Mouse (Mus musculus) testis, adult 2 months (tissue): ENCODE data around the gene Ostc. TPM values are rescaled to one million over a fixed set of nuclear protein-coding genes. Genes with fewer than 3 reads are reported as not detected.

Experiments used
- H3K27ac ChIP-seq: fragments of 200-500 bp; 2 replicates; pipeline ENCODE4 v1.5.1; 2012; ENCODE audit warnings: low read depth, low read length; ENCODE audit not compliant: control insufficient read depth, insufficient read depth
- H3K27me3 ChIP-seq: fragments of 200-500 bp; 2 replicates; pipeline ENCODE4 v1.6.1; 2012; ENCODE audit warnings: mild to moderate bottlenecking, low read length, moderate library complexity; ENCODE audit not compliant: control insufficient read depth, insufficient read depth
- H3K36me3 ChIP-seq: fragments of 200-500 bp; 2 replicates; pipeline ENCODE4 v1.6.1; 2012; ENCODE audit warnings: mild to moderate bottlenecking, low read length; ENCODE audit not compliant: control insufficient read depth, insufficient read depth
- H3K4me1 ChIP-seq: fragments of 200-500 bp; 2 replicates; pipeline ENCODE4 v1.6.1; 2012; ENCODE audit warnings: low read length; ENCODE audit not compliant: control insufficient read depth, insufficient read depth
- H3K4me3 ChIP-seq: fragments of 200-500 bp; 2 replicates; pipeline ENCODE4 v1.5.1; 2012; ENCODE audit warnings: low read depth, mild to moderate bottlenecking, low read length, moderate library complexity, mixed read lengths; ENCODE audit not compliant: control insufficient read depth
- CTCF ChIP-seq: fragments of 200-500 bp; IDR thresholded peaks from 2 replicates; pipeline ENCODE4 v1.5.1; 2012; ENCODE audit warnings: low read depth, mild to moderate bottlenecking, inconsistent platforms, low read length, moderate library complexity; ENCODE audit not compliant: control insufficient read depth, insufficient read depth, insufficient replicate concordance
- POLR2A ChIP-seq: fragments of 200-500 bp; IDR thresholded peaks from 2 replicates; pipeline ENCODE4 v1.6.1; 2012; ENCODE audit warnings: low read depth, mild to moderate bottlenecking, inconsistent platforms, low read length, moderate library complexity; ENCODE audit not compliant: control insufficient read depth
- polyA plus RNA-seq: library from polyadenylated mRNA; depleted of rRNA; stranded (reverse); fragments of >200 nt; gene quantifications from 2 replicates; pipeline ENCODE4 v1.2.3, GENCODE M21; 2012

The Ostc gene
- polyA plus RNA-seq, 1 experiment, result 27.2 TPM

GRCm38 (mm10) chr3:130702289-130702688 lies 7.0 kb downstream of the Ostc start:
- no peak for TF ChIP-seq POLR2A
- no peak for TF ChIP-seq CTCF
- H3K4me1 ChIP-seq, result no peaks in the 10 kb centered on the region
- no peak overlapping the region for H3K4me3 ChIP-seq
- H3K27ac ChIP-seq, result no peak overlapping the region
- H3K36me3 ChIP-seq, result peaks cover 3% of the 10 kb centered on the region; the same call in 1 of the 2 replicates
- no peaks in the 10 kb centered on the region for H3K27me3 ChIP-seq

DNA sequence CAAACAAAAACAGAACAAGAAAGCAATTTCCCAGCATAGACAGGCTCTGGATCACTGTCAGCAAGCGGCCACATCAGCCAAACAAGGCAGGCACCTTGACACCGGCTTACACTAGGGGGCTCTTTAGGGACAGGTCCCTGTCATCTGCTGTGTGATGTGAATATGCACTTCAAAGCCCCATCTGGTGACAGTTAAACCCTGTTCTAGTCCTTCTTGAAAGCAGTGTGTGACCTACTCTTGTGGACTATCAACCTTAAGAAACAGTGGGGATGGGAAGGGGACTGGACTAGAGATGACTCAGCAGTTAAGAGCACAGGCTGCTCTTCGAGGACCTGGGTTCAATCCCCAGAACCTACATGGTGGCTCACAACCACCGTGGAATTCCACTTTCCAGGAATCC lies 11.6 kb downstream of the Ostc start:
- Histone ChIP-seq H3K4me1 (peaks cover 7% of the 10 kb centered on the region), H3K4me3 (no peak overlapping the region), H3K27me3 (no peaks in the 10 kb centered on the region), H3K36me3 (peaks cover 2% of the 10 kb centered on the region; the same call in 1 of the 2 replicates), H3K27ac (no peak overlapping the region)
- TF ChIP-seq CTCF (no peak), POLR2A (no peak)

GRCm38 (mm10) chr3:130694705-130695104 lies 14.5 kb downstream of the Ostc start:
- Histone ChIP-seq H3K27me3 (no peaks in the 10 kb centered on the region), H3K4me3 (peak overlapping the region; percentile 72; the same call in 1 of the 2 replicates), H3K4me1 (peaks cover 12% of the 10 kb centered on the region), H3K27ac (no peak overlapping the region; the same call in 1 of the 2 replicates), H3K36me3 (no peaks in the 10 kb centered on the region)
- TF ChIP-seq POLR2A (no peak), CTCF (no peak)

DNA sequence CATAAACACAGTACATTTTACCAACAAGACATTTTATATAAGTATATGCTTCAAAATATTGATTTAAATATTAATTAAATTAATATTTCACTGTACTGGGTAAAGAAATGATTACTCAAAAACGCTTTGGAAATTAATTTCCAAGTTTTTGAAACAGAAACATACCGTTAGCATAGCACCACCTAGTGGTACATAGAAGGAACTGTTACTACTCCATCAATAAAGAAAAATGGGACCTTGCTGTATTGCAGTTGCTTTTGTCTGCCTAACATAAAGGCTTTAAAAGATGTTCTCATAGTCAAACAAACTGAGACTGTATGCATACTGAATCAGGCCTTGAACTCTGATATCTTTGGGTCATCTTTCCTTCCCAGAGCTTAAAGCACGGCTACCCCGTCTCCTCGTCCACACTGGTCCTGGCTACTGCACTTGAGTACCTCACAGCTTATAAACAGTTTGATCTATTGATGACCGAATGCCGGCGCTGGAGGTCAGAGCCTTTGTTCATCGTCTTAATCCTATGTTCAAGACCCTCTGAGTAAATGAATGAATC lies 15.1 kb downstream of the Ostc start:
- Histone ChIP-seq H3K4me3 (peak overlapping the region; percentile 28; the same call in 1 of the 2 replicates), H3K27ac (no peak overlapping the region), H3K4me1 (peaks cover 12% of the 10 kb centered on the region), H3K27me3 (no peaks in the 10 kb centered on the region), H3K36me3 (no peaks in the 10 kb centered on the region)
- TF ChIP-seq CTCF, result no peak
- TF ChIP-seq POLR2A, result no peak

DNA sequence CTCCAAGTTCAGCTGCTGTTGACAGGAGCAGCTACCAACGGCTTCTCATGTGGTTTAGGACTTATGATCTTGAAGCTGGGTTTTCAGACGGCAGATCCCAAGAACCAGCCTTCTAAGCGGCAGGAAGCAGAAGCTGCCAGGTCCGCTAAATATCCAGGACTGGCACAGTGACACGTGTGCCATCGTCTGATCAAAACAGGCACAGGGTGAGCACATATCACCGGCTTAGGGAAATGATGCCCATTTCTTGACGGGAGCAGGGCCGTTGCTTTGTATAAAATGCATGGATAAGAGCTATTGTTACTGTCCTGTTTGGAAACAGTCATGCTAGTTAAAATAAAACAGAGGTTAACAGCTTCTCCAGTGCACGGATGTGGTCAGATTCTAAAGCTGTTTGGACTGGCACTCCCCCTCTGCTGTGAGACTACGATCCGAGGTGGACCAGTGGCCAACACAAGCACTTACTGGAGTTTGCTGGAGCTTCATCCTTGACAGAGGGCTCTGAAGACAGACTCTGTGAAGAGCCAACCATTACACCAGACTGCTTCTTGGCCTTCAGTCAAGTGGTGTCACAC lies 17.6 kb downstream of the Ostc start:
- Histone ChIP-seq H3K27ac (no peak overlapping the region), H3K4me3 (peak overlapping the region; percentile 22)
- TF ChIP-seq POLR2A (no peak), CTCF (no peak)

DNA sequence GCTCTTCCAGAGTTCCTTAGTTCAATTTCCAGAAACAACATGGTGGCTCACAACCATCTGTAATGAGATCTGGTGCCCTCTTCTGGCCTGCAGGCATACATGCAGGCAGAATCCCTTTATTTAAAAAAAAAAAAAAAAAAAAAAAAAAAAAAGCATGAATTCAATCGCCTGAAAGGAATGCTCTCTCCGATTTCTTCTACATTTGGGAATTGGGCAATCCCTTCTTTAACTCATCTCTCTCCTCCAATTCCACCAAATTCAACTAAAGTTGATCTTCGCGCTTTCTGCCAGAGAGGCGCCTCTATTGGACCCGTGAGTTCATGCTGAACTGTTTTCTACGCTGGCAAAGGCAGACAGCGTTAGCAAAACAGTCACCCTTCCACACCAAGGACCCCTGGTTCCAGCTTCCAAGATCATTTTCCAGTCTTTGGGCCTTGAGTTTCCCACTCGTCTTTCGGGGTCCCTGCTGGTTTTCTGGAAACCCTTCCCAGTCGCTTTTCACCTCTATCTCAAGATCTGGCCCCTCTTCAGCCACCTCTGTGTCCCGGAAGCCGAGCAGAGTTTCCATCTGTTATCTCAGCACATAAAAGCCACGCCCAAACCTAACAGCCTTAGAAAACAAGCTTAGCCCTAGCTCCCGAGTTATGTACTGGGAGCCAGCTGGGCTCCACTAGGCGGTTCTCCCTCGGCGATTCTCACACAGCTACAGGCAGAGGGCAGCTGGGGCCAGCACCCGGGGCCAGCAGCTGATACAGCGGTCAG lies 18.2 kb downstream of the Ostc start:
- no peaks in the 10 kb centered on the region for H3K36me3 ChIP-seq

More for the DNA sequence above, 17.6 kb downstream of the Ostc start:
- Histone ChIP-seq H3K36me3 (no peaks in the 10 kb centered on the region), H3K4me1 (peaks cover 12% of the 10 kb centered on the region), H3K27me3 (no peaks in the 10 kb centered on the region)

GRCm38 (mm10) chr3:130689630-130690029 lies 19.6 kb downstream of the Ostc start:
- Histone ChIP-seq H3K27me3 (no peaks in the 10 kb centered on the region), H3K4me1 (peaks cover 9% of the 10 kb centered on the region), H3K36me3 (no peaks in the 10 kb centered on the region), H3K27ac (no peak overlapping the region), H3K4me3 (no peak overlapping the region)
- TF ChIP-seq CTCF (peak; percentile 72; the same call in 1 of the 2 replicates), POLR2A (no peak)

More for the DNA sequence above, 18.2 kb downstream of the Ostc start:
- H3K4me3 ChIP-seq, result peak overlapping the region; percentile 49
- H3K27me3 ChIP-seq, result no peaks in the 10 kb centered on the region
- TF ChIP-seq POLR2A, result no peak
- no peak for TF ChIP-seq CTCF
- H3K4me1 ChIP-seq, result peaks cover 12% of the 10 kb centered on the region
- H3K27ac ChIP-seq, result no peak overlapping the region
